Comparison of ENCODE assay signal across 25 mouse cellular contexts in the genomic region with DNA sequence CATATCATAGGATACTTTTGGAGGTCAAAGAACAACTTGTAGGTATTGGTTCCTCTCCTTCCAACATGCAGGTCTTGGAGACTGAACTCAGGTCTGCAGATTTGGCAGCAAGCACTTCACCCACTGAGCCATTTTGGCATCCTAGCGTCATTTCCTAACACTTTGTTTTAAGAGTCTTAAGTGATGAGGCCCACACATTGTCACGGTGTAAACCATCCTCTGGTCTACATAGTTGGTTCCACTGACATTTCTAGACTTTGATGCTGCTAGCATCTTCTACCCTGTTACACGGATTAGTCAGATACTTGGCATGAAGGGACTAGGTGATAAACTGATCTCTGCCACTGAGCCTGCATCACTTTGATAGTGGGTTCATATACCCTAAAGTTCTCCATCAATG.
"Had no signal": no experiment of that assay in that cellular context is flagged by ENCODE, and none has a peak within 500 bp of the region (broad histone marks: within the 10 kb centered on the region; RNA-seq: fewer than 3 reads in every experiment).

No protein-coding gene starts in this region.

- ATAC-seq: hindbrain, postnatal 0 days; intestine, embryonic 16.5 days; liver, embryonic 12.5 days had no signal

- H3K4me3 ChIP-seq: heart, embryonic 10.5 days; heart, embryonic 13.5 days; heart, embryonic 15.5 days; hindbrain, embryonic 13.5 days; hindbrain, embryonic 15.5 days; kidney, embryonic 15.5 days; limb, embryonic 13.5 days; limb, embryonic 15.5 days; liver, embryonic 12.5 days had no signal

- H3K4me1 ChIP-seq: heart, embryonic 13.5 days; heart, embryonic 15.5 days; hindbrain, embryonic 13.5 days; hindbrain, embryonic 15.5 days; limb, embryonic 15.5 days; liver, embryonic 12.5 days had no signal

- H3K4me2 ChIP-seq: heart, embryonic 13.5 days; heart, embryonic 15.5 days; hindbrain, embryonic 13.5 days; hindbrain, embryonic 15.5 days; kidney, embryonic 15.5 days; limb, embryonic 13.5 days; limb, embryonic 15.5 days; liver, embryonic 12.5 days had no signal

- H3K9me3 ChIP-seq: heart, embryonic 10.5 days; heart, embryonic 13.5 days; heart, embryonic 15.5 days; hindbrain, embryonic 13.5 days; hindbrain, embryonic 15.5 days; kidney, embryonic 15.5 days; limb, embryonic 13.5 days; limb, embryonic 15.5 days; liver, embryonic 12.5 days had no signal

- DNase-seq: gastrocnemius, postnatal 14 days; gastrocnemius, postnatal 36 days; heart, adult 18-20 months; heart, postnatal 14 days; heart, postnatal 36 days; kidney, adult 11 months; kidney, adult 2 months; kidney, adult 9 months; kidney, postnatal 14 days; kidney, postnatal 36 days; layer of hippocampus, adult 9-11 months; layer of hippocampus, postnatal 36 days had no signal

- H3K27ac ChIP-seq: heart, embryonic 10.5 days; heart, embryonic 13.5 days; heart, embryonic 15.5 days; hindbrain, embryonic 13.5 days; hindbrain, embryonic 15.5 days; hindbrain, postnatal 0 days; kidney, embryonic 15.5 days; kidney, postnatal 0 days; limb, embryonic 13.5 days; limb, embryonic 15.5 days; liver, embryonic 12.5 days; liver, embryonic 14.5 days had no signal

- H3K27me3 ChIP-seq: heart, embryonic 13.5 days; heart, embryonic 15.5 days; hindbrain, embryonic 13.5 days; hindbrain, embryonic 15.5 days; kidney, embryonic 15.5 days; limb, embryonic 15.5 days; liver, embryonic 12.5 days had no signal

- H3K9ac ChIP-seq: heart, embryonic 13.5 days; heart, embryonic 15.5 days; hindbrain, embryonic 13.5 days; hindbrain, embryonic 15.5 days; kidney, embryonic 15.5 days; limb, embryonic 13.5 days; limb, embryonic 15.5 days; liver, embryonic 12.5 days; liver, embryonic 14.5 days had no signal

- H3K36me3 ChIP-seq: heart, embryonic 10.5 days; heart, embryonic 13.5 days; heart, embryonic 15.5 days; hindbrain, embryonic 13.5 days; hindbrain, embryonic 15.5 days; kidney, embryonic 15.5 days; limb, embryonic 13.5 days; limb, embryonic 15.5 days; liver, embryonic 12.5 days had no signal
